Mouse (Mus musculus) E14TG2a.4 (cell line): Measurements from ENCODE around the gene Mypn.

Experiments used
- H3K27me3 ChIP-seq: 2 replicates; pipeline ENCODE4 v1.6.1; 2014; ENCODE audit warnings: low read length, control low read depth; ENCODE audit not compliant: insufficient read depth
- H3K36me3 ChIP-seq: 2 replicates; pipeline ENCODE4 v1.6.1; 2014; ENCODE audit warnings: low read length, control low read depth; ENCODE audit not compliant: insufficient read depth
- H3K4me1 ChIP-seq: replicated peaks from 2 replicates; pipeline ENCODE4 v1.6.1; 2014; ENCODE audit warnings: low read depth, low read length, control low read depth
- H3K4me3 ChIP-seq: replicated peaks from 2 replicates; pipeline ENCODE4 v1.5.1; 2014; ENCODE audit warnings: mild to moderate bottlenecking, low read length
- H3K9me3 ChIP-seq: 2 replicates; pipeline ENCODE4 v1.6.1; 2014; ENCODE audit warnings: low read length, control low read depth
- CTCF ChIP-seq: conservative IDR thresholded peaks from 2 replicates; pipeline ENCODE4 v1.5.1; 2014; ENCODE audit warnings: low read length
- NANOG ChIP-seq: IDR thresholded peaks from 2 replicates; pipeline ENCODE4 v1.6.1; 2014; ENCODE audit warnings: borderline replicate concordance, low read length, mixed read lengths
- POU5F1 ChIP-seq: IDR thresholded peaks from 2 replicates; pipeline ENCODE4 v1.6.1; 2014; ENCODE audit warnings: low read length, borderline replicate concordance

Gene Mypn

GRCm38 (mm10) chr10:63203728-63204127, at the start of gene Mypn:
Gene Mypn (minus strand): TSS chr10:63203952.
- TF ChIP-seq NANOG: no peak
- no peak for TF ChIP-seq CTCF
- TF ChIP-seq POU5F1: no peak
- Histone ChIP-seq H3K4me1 (peaks cover 10% of the 10 kb centered on the region), H3K27me3 (no peaks in the 10 kb centered on the region), H3K9me3 (no peaks in the 10 kb centered on the region), H3K36me3 (no peaks in the 10 kb centered on the region), H3K4me3 (no peak within 1 kb of the TSS)

- peaks cover 67% of the 10 kb centered on the region for H3K4me1 ChIP-seq
- no peaks in the 10 kb centered on the region for H3K27me3 ChIP-seq
- peaks cover 65% of the 10 kb centered on the region for H3K36me3 ChIP-seq
- H3K4me3 ChIP-seq: no peak overlapping the region
- H3K9me3 ChIP-seq: no peaks in the 10 kb centered on the region
- TF ChIP-seq POU5F1 (no peak), NANOG (no peak), CTCF (no peak)
These were observed 44.7 kb upstream of the Mypn start for GRCm38 (mm10) chr10:63248421-63248820.

DNA sequence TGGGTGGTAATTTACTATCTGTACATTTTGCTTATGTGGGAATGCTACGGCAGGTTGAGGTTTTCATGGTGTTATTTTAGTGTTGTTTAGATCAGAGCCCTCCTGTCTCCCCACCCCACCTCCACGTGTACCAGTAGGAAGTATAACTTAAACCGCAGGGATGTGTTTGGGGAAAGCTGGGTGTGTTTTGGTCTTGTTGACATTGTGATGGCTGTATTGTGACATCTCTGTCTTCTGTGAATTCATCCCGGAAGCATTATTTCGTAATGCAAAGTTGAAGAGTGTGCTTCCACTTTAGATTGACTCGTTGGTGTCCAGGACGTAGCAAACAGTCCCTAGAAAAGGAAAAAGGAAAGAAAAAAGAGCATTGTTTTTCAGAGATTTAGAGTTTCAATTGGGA, 43.7 kb upstream of the Mypn start:
- Histone ChIP-seq H3K4me3 (no peak overlapping the region), H3K36me3 (peaks cover 57% of the 10 kb centered on the region), H3K9me3 (no peaks in the 10 kb centered on the region), H3K4me1 (peaks cover 65% of the 10 kb centered on the region), H3K27me3 (no peaks in the 10 kb centered on the region)
- TF ChIP-seq NANOG: no peak
- no peak for TF ChIP-seq CTCF
- TF ChIP-seq POU5F1: no peak

DNA sequence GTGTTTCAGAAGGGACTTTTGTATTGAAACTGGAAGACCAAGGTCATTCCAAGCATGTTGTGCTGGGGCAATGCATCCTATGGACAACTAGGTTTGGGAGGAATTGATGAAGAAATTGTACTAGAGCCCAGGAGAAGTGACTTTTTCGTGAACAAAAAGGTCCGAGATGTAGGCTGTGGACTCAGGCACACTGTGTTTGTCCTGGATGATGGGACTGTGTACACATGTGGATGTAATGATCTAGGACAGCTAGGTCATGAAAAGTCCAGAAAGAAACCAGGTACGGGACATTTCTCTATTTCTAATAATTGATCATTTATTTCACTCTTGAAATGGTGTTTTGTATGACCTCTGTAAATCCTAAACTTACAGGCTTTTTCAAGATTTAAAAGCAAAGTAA, 42.1 kb upstream of the Mypn start:
- Histone ChIP-seq H3K4me1 (peaks cover 60% of the 10 kb centered on the region), H3K36me3 (peaks cover 47% of the 10 kb centered on the region), H3K9me3 (no peaks in the 10 kb centered on the region), H3K27me3 (no peaks in the 10 kb centered on the region), H3K4me3 (peak overlapping the region; percentile 100)
- TF ChIP-seq CTCF (no peak), NANOG (no peak)

GRCm38 (mm10) chr10:63244746-63245145, 41.0 kb upstream of the Mypn start:
- H3K9me3 ChIP-seq: no peaks in the 10 kb centered on the region
- TF ChIP-seq NANOG (no peak), CTCF (peak; percentile 61)
- peaks cover 36% of the 10 kb centered on the region for H3K36me3 ChIP-seq
- peak overlapping the region; percentile 100 for H3K4me3 ChIP-seq
- no peaks in the 10 kb centered on the region for H3K27me3 ChIP-seq
- H3K4me1 ChIP-seq: peaks cover 50% of the 10 kb centered on the region

DNA sequence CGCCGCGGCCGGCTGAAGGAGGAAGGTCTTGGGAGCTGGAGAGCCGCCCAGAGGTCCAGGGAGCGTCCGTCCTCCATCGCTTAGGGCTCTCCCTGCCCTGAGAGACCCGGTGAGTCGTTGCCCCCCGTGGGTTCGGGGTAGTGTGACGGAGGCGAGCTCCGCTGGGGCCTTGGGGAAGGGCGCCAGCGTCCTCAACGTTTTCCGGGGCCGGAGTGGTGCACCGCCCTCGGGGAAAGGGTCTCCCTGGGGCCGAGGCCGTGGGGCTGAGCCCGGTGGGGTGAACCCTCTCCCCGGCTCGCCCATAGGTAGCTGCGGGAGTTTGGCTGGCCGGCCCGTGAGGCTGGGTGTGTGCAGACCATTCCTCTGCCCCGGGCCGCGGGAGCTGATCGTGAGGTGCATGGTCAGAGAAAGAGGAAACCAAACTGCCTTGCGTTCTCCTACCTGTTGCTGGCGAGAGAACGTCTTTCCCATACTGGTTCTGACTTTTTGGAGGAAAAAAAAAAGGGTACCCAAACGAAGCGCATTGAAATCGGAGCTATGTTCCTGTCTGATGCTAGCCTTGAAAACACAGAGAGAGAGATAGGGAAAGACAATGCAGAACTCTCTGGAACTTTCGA, 40.4 kb upstream of the Mypn start:
- peaks cover 30% of the 10 kb centered on the region for H3K36me3 ChIP-seq
- TF ChIP-seq POU5F1 (no peak), NANOG (no peak), CTCF (no peak)

GRCm38 (mm10) chr10:63243493-63244054, 39.8 kb upstream of the Mypn start, which contains the start of gene Herc4:
Gene Herc4 (plus strand): TSS chr10:63243810.
- no peaks in the 10 kb centered on the region for H3K9me3 ChIP-seq
- H3K4me1 ChIP-seq: peaks cover 42% of the 10 kb centered on the region
- TF ChIP-seq NANOG (no peak), CTCF (no peak), POU5F1 (no peak)
- H3K27me3 ChIP-seq: no peaks in the 10 kb centered on the region
- H3K36me3 ChIP-seq: peaks cover 26% of the 10 kb centered on the region
- peak within 1 kb of the TSS; percentile 100 for H3K4me3 ChIP-seq

More for the DNA sequence above, 40.4 kb upstream of the Mypn start:
- Histone ChIP-seq H3K27me3 (no peaks in the 10 kb centered on the region), H3K9me3 (no peaks in the 10 kb centered on the region), H3K4me1 (peaks cover 46% of the 10 kb centered on the region), H3K4me3 (peak overlapping the region; percentile 100)

DNA sequence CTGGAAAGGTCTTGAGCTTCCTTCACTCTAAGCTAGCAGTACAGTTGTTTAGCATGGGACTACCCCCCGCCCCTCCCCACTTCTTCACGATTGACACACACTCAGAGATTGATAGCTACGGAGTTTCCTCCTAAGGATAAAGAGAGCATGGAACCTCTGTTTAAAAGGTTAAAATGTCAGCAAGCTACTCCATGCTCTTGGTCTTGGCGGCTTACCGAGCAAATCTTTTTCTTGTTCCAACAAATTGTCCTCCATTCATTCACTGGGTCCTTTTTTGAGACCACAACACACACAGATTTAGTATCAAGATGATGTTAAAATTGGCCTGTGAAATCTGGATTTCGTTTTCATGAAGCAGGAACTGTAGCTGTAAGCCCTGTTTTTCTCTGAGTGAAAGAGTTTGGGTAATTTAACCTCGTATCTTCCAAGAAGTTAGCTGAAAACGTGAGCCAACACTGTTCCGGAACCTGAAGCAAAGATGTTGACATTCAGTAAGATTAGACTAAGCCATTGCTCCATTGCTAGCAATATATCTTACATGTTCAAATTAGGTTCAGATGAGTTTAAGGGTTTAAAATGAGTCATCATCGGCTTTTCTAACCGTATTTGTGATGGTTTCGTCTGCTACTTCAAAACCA, 39.2 kb upstream of the Mypn start:
- Histone ChIP-seq H3K9me3 (no peaks in the 10 kb centered on the region), H3K36me3 (peaks cover 22% of the 10 kb centered on the region), H3K4me3 (peak overlapping the region; percentile 77), H3K4me1 (peaks cover 42% of the 10 kb centered on the region), H3K27me3 (no peaks in the 10 kb centered on the region)
- TF ChIP-seq POU5F1: no peak
